Mouse (Mus musculus) olfactory bulb, adult 2 months (tissue): Measurements from ENCODE around the gene Cyth3. TPM values are rescaled to one million over a fixed set of nuclear protein-coding genes. Genes with fewer than 3 reads are reported as not detected.

Experiments
- H3K27ac ChIP-seq: fragments of 200-500 bp; 2 replicates; pipeline ENCODE4 v1.5.1; 2012; ENCODE audit warnings: low read depth, low read length; ENCODE audit not compliant: insufficient read depth
- H3K4me1 ChIP-seq: fragments of 200-500 bp; 2 replicates; pipeline ENCODE4 v1.6.1; 2012; ENCODE audit warnings: low read length; ENCODE audit not compliant: control insufficient read depth, insufficient read depth
- H3K4me3 ChIP-seq: fragments of 200-500 bp; 2 replicates; pipeline ENCODE4 v1.5.1; 2012; ENCODE audit warnings: mild to moderate bottlenecking, low read depth, low read length, moderate library complexity; ENCODE audit not compliant: insufficient read depth
- CTCF ChIP-seq: fragments of 200-500 bp; IDR thresholded peaks from 2 replicates; pipeline ENCODE4 v1.5.1; 2012; ENCODE audit warnings: low read depth, mild to moderate bottlenecking, low read length, moderate library complexity; ENCODE audit not compliant: insufficient read depth
- POLR2A ChIP-seq: fragments of 200-500 bp; IDR thresholded peaks from 2 replicates; pipeline ENCODE4 v1.6.1; 2012; ENCODE audit warnings: mild to moderate bottlenecking, low read depth, low read length, moderate library complexity; ENCODE audit not compliant: insufficient read depth
- WGBS: fragments of 180-500 bp; shearing (Covaris S2); methylation state at CpG from one replicate; pipeline ENCODE4 v1.1.7; 2018; 5-methylcytosine and 5-hydroxymethylcytosine counted together
- polyA plus RNA-seq: library from polyadenylated mRNA; stranded (reverse); fragments of >200 nt; gene quantifications from 2 replicates; pipeline ENCODE4 v1.2.4, GENCODE M21; 2012; ENCODE audit warnings: low replicate concordance; ENCODE audit not compliant: missing spikeins, insufficient read depth, insufficient read length

Cyth3 gene
- polyA plus RNA-seq, 1 experiment, result not detected

- no peak for TF ChIP-seq CTCF
- no peak for TF ChIP-seq POLR2A
- Histone ChIP-seq H3K4me3 (no peak overlapping the region), H3K4me1 (no peaks in the 10 kb centered on the region), H3K27ac (no peak overlapping the region)
- 4% methylated on average over 6 of the region's 6 CpGs for WGBS
Observed at GRCm38 (mm10) chr5:143730915-143731314, 108.7 kb downstream of the Cyth3 start.

DNA sequence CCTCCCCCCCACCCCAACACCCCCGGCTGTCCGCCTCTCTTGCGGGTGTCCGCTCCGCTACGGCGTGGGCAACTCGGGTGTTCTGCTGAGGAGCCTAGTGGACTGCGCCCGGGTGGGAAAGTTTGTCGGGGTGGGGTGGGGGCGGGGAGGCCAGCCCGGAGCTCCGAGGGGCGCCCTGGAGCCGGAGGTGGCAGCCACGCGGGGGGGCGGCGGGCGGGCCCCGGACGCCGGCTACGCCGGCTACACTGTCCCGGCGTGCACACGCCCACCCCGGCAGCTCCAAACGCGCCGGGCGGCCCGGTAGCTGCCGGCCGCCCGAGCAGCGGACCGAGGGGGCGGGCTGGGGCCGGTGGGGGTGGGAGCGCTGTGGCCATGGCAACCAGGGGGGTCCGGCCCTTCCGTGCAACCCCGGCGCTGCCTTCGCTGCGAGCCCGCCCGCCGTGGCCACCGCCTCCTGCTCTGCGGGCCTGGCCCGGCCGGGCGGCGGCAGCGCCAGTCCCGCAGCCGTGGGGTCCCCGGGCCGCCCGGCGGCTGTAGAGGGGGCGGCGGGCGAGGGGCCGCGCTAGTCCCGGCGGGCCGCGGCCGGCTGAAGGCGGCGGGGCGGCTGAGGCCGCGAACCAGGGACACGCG lies 109.4 kb downstream of the Cyth3 start:
- H3K27ac ChIP-seq, result no peak overlapping the region
- TF ChIP-seq POLR2A (no peak), CTCF (no peak)
- under 1% methylated on average over 71 of the region's 82 CpGs for WGBS
- peak overlapping the region; percentile 97 for H3K4me3 ChIP-seq
- no peaks in the 10 kb centered on the region for H3K4me1 ChIP-seq

- no peaks in the 10 kb centered on the region for H3K4me1 ChIP-seq
- peak within 1 kb of the TSS; percentile 97 for H3K4me3 ChIP-seq
- peak within 1 kb of the TSS; percentile 96 for H3K27ac ChIP-seq
- TF ChIP-seq CTCF (no peak), POLR2A (peak; percentile 95)
- WGBS, result 4% methylated on average over 82 of the region's 82 CpGs
Observed at GRCm38 (mm10) chr5:143732180-143732891, 110.1 kb downstream of the Cyth3 start, which contains the start of gene Usp42. TSS of gene Usp42 (minus strand) at chr5:143732280.

DNA sequence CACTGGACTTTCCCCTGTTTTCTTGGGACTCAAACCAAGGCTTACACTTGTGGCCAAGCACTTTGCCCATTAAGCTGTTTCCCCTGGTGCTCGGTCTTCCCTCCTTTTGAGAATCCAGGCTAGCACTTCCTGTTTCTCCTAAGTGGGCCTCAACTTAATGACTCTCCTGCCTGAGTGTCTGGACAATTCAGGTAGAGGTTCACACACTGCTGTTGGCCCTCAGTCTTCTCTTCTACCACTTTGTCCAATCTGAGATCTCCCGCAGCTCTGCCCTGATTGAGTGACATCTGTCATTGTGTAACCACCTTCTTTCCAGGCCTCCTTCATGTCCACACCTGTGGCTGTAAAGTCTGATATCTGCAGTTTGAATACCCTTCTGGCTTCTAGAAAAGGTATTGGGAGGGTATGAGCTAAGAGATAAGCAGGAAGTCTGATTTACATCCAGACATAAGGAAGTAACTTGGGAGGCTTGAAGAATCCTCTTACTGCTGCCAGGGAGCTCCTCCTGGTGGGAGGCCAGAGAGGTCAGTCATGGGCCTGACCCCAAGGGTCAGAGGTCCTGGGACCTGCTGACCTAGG lies 127.5 kb downstream of the Cyth3 start:
- Histone ChIP-seq H3K27ac (no peak overlapping the region), H3K4me3 (no peak overlapping the region), H3K4me1 (no peaks in the 10 kb centered on the region)
- TF ChIP-seq CTCF, result no peak
- TF ChIP-seq POLR2A, result no peak
- 79% methylated on average over 2 of the region's 2 CpGs for WGBS

- peaks cover 5% of the 10 kb centered on the region for H3K4me1 ChIP-seq
- WGBS, result 93% methylated on average over 9 of the region's 9 CpGs
- no peak for TF ChIP-seq POLR2A
- no peak for TF ChIP-seq CTCF
- H3K27ac ChIP-seq, result no peak overlapping the region
- H3K4me3 ChIP-seq, result no peak overlapping the region
Observed at GRCm38 (mm10) chr5:143755529-143756141, 133.4 kb downstream of the Cyth3 start.

DNA sequence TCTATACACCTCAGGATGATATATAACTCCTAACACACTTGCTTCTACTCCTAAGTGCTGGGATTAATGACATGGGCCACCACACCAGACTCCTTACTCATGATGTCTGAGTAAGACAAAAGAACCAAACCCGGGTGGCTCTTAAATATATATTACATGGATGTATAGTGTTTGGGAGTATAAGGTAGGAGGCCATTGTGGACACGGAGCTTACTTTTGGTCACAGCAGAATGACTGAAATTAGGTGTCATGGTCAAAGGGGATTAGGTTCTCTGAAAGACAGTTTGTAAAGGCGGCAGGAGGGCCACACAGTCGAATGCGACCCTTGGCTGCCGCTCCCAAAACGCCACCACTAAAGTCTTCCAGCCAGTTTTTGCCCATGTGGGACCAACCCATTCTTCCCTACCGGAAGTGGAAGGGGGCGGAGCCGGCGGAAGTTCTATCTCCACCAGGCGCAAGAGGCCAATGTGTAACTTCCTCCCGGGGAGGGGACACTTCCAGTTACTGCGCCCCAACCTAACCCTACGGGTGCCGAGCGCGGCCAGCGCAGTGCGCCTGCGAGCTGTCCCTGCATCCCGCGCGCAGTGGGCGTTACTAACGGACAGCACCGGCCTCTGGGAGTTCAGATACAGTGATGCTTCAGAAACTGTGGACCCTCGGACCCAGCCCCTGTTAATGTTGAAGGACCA lies 135.7 kb downstream of the Cyth3 start:
- H3K4me3 ChIP-seq, result peak overlapping the region; percentile 49
- no peak for TF ChIP-seq CTCF
- peak; percentile 52 for TF ChIP-seq POLR2A
- no peak overlapping the region; the same call in 1 of the 2 replicates for H3K27ac ChIP-seq
- peaks cover 5% of the 10 kb centered on the region for H3K4me1 ChIP-seq
- 14% methylated on average over 28 of the region's 28 CpGs for WGBS

- Histone ChIP-seq H3K4me1 (peaks cover 5% of the 10 kb centered on the region), H3K27ac (no peak overlapping the region), H3K4me3 (no peak overlapping the region)
- 91% methylated on average over 8 of the region's 8 CpGs for WGBS
- TF ChIP-seq POLR2A, result no peak
- no peak for TF ChIP-seq CTCF
Observed at GRCm38 (mm10) chr5:143759554-143759953, 137.3 kb downstream of the Cyth3 start.

Other genes with a start within 250 kb of the Cyth3 start
- gene Kdelr2, start 218.6 kb upstream of the Cyth3 start, polyA plus RNA-seq, result not detected in 2 replicates
- not detected in 2 replicates for gene Daglb, start 157.9 kb upstream of the Cyth3 start, polyA plus RNA-seq
- gene Rac1, start 94.4 kb upstream of the Cyth3 start, polyA plus RNA-seq, result 73.1 TPM in 1 of 2 replicates, not detected in the other
- not detected in 2 replicates for gene Usp42, start 109.8 kb downstream of the Cyth3 start, polyA plus RNA-seq
- not detected in 2 replicates for gene Eif2ak1, start 195.3 kb downstream of the Cyth3 start, polyA plus RNA-seq